Mouse (Mus musculus): ENCODE measurements at regions not wholly inside any gene's neighbourhood (a gene's known extent, or its start where the extent isn't known, plus 50 kb on each side); places are given as distances from the start of the nearest gene placed in this dataset.

DNA sequence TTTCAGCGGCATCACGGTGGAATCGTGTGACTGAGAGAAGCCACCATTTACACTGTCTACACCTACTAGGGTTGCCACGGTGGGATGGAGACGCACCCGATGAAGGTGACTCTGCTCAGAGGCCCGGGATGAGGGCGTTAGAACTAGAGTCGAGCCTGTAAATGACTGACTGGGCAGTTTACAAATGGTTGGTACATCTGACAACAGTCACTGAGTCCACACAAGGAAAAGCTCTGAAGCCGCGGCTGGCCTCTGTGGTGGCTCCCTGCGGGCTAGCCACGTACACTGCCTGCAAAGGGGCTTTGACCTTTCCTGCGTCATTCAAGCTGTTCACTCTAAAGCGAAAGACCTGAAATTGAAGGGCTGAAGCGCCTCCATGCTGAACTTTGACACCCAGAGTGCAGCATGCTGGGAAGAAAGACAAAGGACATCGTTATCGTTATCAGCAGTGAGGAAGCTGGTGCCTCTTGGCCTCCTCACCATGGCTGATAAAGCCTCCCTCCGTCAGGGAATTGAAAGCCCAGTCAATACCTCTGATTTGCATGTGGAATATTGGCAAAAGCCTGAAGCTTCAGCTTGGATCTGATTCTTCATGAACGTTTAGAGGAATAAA lies 462.1 kb upstream of the Arglu1 start:
- no peaks in the 10 kb centered on the region for H3K9me3 ChIP-seq (ENCODE audit: control insufficient read depth, low read length)
- no peaks in the 10 kb centered on the region for H3K27me3 ChIP-seq (ENCODE audit: control insufficient read depth, insufficient read depth, low read length)
- H3K4me3 ChIP-seq (ENCODE audit: low read depth, low read length) = no peak overlapping the region
- no peak overlapping the region for H3K4me2 ChIP-seq (ENCODE audit: low read depth, severe bottlenecking)
- no peak overlapping the region for H3K27ac ChIP-seq (replicated peaks; ENCODE audit: low read depth, low read length)
- 81% methylated on average over 20 of the region's 20 CpGs for WGBS
- no peak for ATAC-seq (ENCODE audit: insufficient number of reproducible peaks, low FRiP score, low TSS enrichment, low read depth)
- H3K36me3 ChIP-seq (ENCODE audit: control insufficient read depth, insufficient read depth, low read length) = no peaks in the 10 kb centered on the region
- DNase-seq (ENCODE audit: low spot score) = no peak
- H3K4me1 ChIP-seq (ENCODE audit: control insufficient read depth, insufficient read depth, low read length) = no peaks in the 10 kb centered on the region
- no peak overlapping the region for H3K9ac ChIP-seq (ENCODE audit: low read length)

- H3K9ac ChIP-seq (ENCODE audit: low read length) = no peak overlapping the region
- no peak overlapping the region for H3K4me2 ChIP-seq (ENCODE audit: low read depth, severe bottlenecking)
- ATAC-seq (ENCODE audit: insufficient number of reproducible peaks, low FRiP score, low TSS enrichment, low read depth) (no peak), DNase-seq (ENCODE audit: low spot score) (no peak)
- no peak overlapping the region for H3K27ac ChIP-seq (replicated peaks; ENCODE audit: low read depth, low read length)
- H3K27me3 ChIP-seq (ENCODE audit: control insufficient read depth, insufficient read depth, low read length) = no peaks in the 10 kb centered on the region
- no peaks in the 10 kb centered on the region for H3K36me3 ChIP-seq (ENCODE audit: control insufficient read depth, insufficient read depth, low read length)
- WGBS = 94% methylated on average over 3 of the region's 3 CpGs
- H3K9me3 ChIP-seq (ENCODE audit: control insufficient read depth, low read length) = no peaks in the 10 kb centered on the region
- no peaks in the 10 kb centered on the region for H3K4me1 ChIP-seq (ENCODE audit: control insufficient read depth, insufficient read depth, low read length)
- H3K4me3 ChIP-seq (ENCODE audit: low read depth, low read length) = no peak overlapping the region
Observed at GRCm38 (mm10) chr8:9144362-9144761, 454.0 kb upstream of the Arglu1 start.

GRCm38 (mm10) chr8:9139781-9140180 lies 449.5 kb upstream of the Arglu1 start:
- no peak for DNase-seq (ENCODE audit: low spot score)
- H3K9me3 ChIP-seq (ENCODE audit: control insufficient read depth, low read length) = no peaks in the 10 kb centered on the region
- ATAC-seq (ENCODE audit: insufficient number of reproducible peaks, low FRiP score, low TSS enrichment, low read depth) = no peak
- no peak overlapping the region for H3K9ac ChIP-seq (ENCODE audit: low read length)
- 27% methylated on average over 3 of the region's 3 CpGs for WGBS
- no peaks in the 10 kb centered on the region for H3K36me3 ChIP-seq (ENCODE audit: control insufficient read depth, insufficient read depth, low read length)
- H3K4me1 ChIP-seq (ENCODE audit: control insufficient read depth, insufficient read depth, low read length) = no peaks in the 10 kb centered on the region
- no peaks in the 10 kb centered on the region for H3K27me3 ChIP-seq (ENCODE audit: control insufficient read depth, insufficient read depth, low read length)
- H3K27ac ChIP-seq (replicated peaks; ENCODE audit: low read depth, low read length) = no peak overlapping the region
- H3K4me2 ChIP-seq (ENCODE audit: low read depth, severe bottlenecking) = no peak overlapping the region
- H3K4me3 ChIP-seq (ENCODE audit: low read depth, low read length) = no peak overlapping the region

GRCm38 (mm10) chr8:9139059-9139620 lies 448.8 kb upstream of the Arglu1 start:
- Histone ChIP-seq H3K36me3 (ENCODE audit: control insufficient read depth, insufficient read depth, low read length) (no peaks in the 10 kb centered on the region), H3K4me3 (ENCODE audit: low read depth, low read length) (no peak overlapping the region), H3K4me2 (ENCODE audit: low read depth, severe bottlenecking) (no peak overlapping the region), H3K9ac (ENCODE audit: low read length) (no peak overlapping the region), H3K4me1 (ENCODE audit: control insufficient read depth, insufficient read depth, low read length) (no peaks in the 10 kb centered on the region), H3K27me3 (ENCODE audit: control insufficient read depth, insufficient read depth, low read length) (no peaks in the 10 kb centered on the region), H3K9me3 (ENCODE audit: control insufficient read depth, low read length) (no peaks in the 10 kb centered on the region), H3K27ac (replicated peaks; ENCODE audit: low read depth, low read length) (no peak overlapping the region)
- DNase-seq (ENCODE audit: low spot score) = no peak
- ATAC-seq (ENCODE audit: insufficient number of reproducible peaks, low FRiP score, low TSS enrichment, low read depth) = no peak
- WGBS = 59% methylated on average over 3 of the region's 3 CpGs

DNA sequence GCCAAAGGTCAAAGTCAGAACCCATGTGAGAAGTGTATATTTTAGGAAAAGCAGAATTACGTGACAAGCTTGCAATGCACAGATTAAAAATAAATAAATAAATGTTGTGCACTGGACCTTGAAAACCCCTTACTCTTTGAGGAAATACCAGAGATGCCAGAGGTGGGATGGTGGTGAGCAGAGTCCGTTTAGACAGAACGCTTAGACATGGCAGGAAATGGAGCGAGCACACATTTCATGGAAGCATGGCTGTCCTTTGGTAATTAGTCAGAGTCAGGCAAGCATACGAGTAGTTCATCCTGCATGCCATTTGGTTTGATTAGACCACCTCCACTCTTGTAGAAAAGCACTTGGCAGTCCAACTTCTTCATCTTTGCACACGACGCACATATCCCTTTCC lies 443.4 kb upstream of the Arglu1 start:
- H3K36me3 ChIP-seq (ENCODE audit: control insufficient read depth, insufficient read depth, low read length) = no peaks in the 10 kb centered on the region
- no peak overlapping the region for H3K4me2 ChIP-seq (ENCODE audit: low read depth, severe bottlenecking)
- H3K4me3 ChIP-seq (ENCODE audit: low read depth, low read length) = no peak overlapping the region
- H3K27me3 ChIP-seq (ENCODE audit: control insufficient read depth, insufficient read depth, low read length) = no peaks in the 10 kb centered on the region
- 69% methylated on average over 7 of the region's 7 CpGs for WGBS
- no peaks in the 10 kb centered on the region for H3K4me1 ChIP-seq (ENCODE audit: control insufficient read depth, insufficient read depth, low read length)
- H3K27ac ChIP-seq (replicated peaks; ENCODE audit: low read depth, low read length) = no peak overlapping the region
- H3K9me3 ChIP-seq (ENCODE audit: control insufficient read depth, low read length) = no peaks in the 10 kb centered on the region
- ATAC-seq (ENCODE audit: insufficient number of reproducible peaks, low FRiP score, low TSS enrichment, low read depth) (no peak), DNase-seq (ENCODE audit: low spot score) (no peak)
- no peak overlapping the region for H3K9ac ChIP-seq (ENCODE audit: low read length)

DNA sequence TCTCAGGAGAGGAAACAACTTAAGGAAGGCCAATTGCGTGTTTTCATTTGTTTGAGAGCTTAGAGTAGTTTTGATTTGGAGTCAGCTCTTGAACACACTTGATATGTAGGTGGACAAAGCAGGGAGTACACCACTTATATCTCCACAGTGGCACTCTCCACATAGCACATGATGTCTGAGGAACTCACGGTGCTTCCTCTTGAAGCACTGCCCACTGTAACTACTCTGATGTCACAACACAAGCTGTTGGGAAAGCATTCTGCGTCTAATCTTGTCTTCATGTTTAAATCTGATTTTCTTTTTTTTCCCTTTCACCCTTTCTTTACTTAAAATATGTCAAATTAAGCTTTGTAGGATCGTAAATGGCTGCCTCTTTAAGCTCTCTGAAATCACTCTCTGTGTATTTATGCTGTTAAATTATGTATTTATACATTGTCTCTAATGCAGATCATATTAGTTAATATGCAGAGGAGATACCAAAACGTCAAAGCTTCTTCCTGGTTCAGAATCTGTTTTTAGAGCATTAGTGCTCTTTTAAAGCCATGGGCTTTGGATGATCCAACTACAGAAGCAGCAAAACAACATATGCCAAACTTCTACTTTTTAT lies 442.4 kb upstream of the Arglu1 start:
- no peaks in the 10 kb centered on the region for H3K36me3 ChIP-seq (ENCODE audit: control insufficient read depth, insufficient read depth, low read length)
- ATAC-seq (ENCODE audit: insufficient number of reproducible peaks, low FRiP score, low TSS enrichment, low read depth) = no peak

GRCm38 (mm10) chr8:9131249-9131648 lies 440.9 kb upstream of the Arglu1 start:
- H3K9me3 ChIP-seq (ENCODE audit: control insufficient read depth, low read length) = no peaks in the 10 kb centered on the region
- H3K27ac ChIP-seq (replicated peaks; ENCODE audit: low read depth, low read length) = no peak overlapping the region
- no peaks in the 10 kb centered on the region for H3K4me1 ChIP-seq (ENCODE audit: control insufficient read depth, insufficient read depth, low read length)
- H3K4me2 ChIP-seq (ENCODE audit: low read depth, severe bottlenecking) = no peak overlapping the region
- DNase-seq (ENCODE audit: low spot score) (no peak), ATAC-seq (ENCODE audit: insufficient number of reproducible peaks, low FRiP score, low TSS enrichment, low read depth) (no peak)
- no peaks in the 10 kb centered on the region for H3K27me3 ChIP-seq (ENCODE audit: control insufficient read depth, insufficient read depth, low read length)
- H3K4me3 ChIP-seq (ENCODE audit: low read depth, low read length) = no peak overlapping the region
- 84% methylated on average over 4 of the region's 4 CpGs for WGBS
- no peaks in the 10 kb centered on the region for H3K36me3 ChIP-seq (ENCODE audit: control insufficient read depth, insufficient read depth, low read length)
- no peak overlapping the region for H3K9ac ChIP-seq (ENCODE audit: low read length)

More for the DNA sequence above, 442.4 kb upstream of the Arglu1 start:
- DNase-seq (ENCODE audit: low spot score) = no peak
- no peak overlapping the region for H3K4me3 ChIP-seq (ENCODE audit: low read depth, low read length)
- H3K4me1 ChIP-seq (ENCODE audit: control insufficient read depth, insufficient read depth, low read length) = no peaks in the 10 kb centered on the region
- WGBS = 86% methylated on average over 5 of the region's 5 CpGs
- H3K27me3 ChIP-seq (ENCODE audit: control insufficient read depth, insufficient read depth, low read length) = no peaks in the 10 kb centered on the region
- H3K9me3 ChIP-seq (ENCODE audit: control insufficient read depth, low read length) = no peaks in the 10 kb centered on the region
- no peak overlapping the region for H3K9ac ChIP-seq (ENCODE audit: low read length)
- H3K27ac ChIP-seq (replicated peaks; ENCODE audit: low read depth, low read length) = no peak overlapping the region
- H3K4me2 ChIP-seq (ENCODE audit: low read depth, severe bottlenecking) = no peak overlapping the region

GRCm38 (mm10) chr8:9124503-9124902 lies 434.2 kb upstream of the Arglu1 start:
- Histone ChIP-seq H3K27ac (replicated peaks; ENCODE audit: low read depth, low read length) (no peak overlapping the region), H3K9ac (ENCODE audit: low read length) (no peak overlapping the region), H3K9me3 (ENCODE audit: control insufficient read depth, low read length) (no peaks in the 10 kb centered on the region), H3K4me3 (ENCODE audit: low read depth, low read length) (no peak overlapping the region), H3K4me1 (ENCODE audit: control insufficient read depth, insufficient read depth, low read length) (no peaks in the 10 kb centered on the region), H3K4me2 (ENCODE audit: low read depth, severe bottlenecking) (no peak overlapping the region), H3K36me3 (ENCODE audit: control insufficient read depth, insufficient read depth, low read length) (no peaks in the 10 kb centered on the region), H3K27me3 (ENCODE audit: control insufficient read depth, insufficient read depth, low read length) (no peaks in the 10 kb centered on the region)
- WGBS = 88% methylated on average over 4 of the region's 4 CpGs
- ATAC-seq (ENCODE audit: insufficient number of reproducible peaks, low FRiP score, low TSS enrichment, low read depth) (no peak), DNase-seq (ENCODE audit: low spot score) (no peak)
